Mouse (Mus musculus) liver, postnatal 0 days (tissue): ENCODE measurements around the gene Tmem184b. TPM values are rescaled to one million over a fixed set of nuclear protein-coding genes. Genes with fewer than 3 reads are reported as not detected.

Source experiments
- ATAC-seq: fragments of 200-750 bp; cut with Nextera tagmentation; 2 replicates; pipeline ENCODE4 v1.8.0; 2017; ENCODE audit warnings: mild to moderate bottlenecking, moderate library complexity
- DNase-seq: peaks from one replicate; pipeline ENCODE4 v3.0.0-alpha.2; 2016
- H3K27ac ChIP-seq: fragments of 300-500 bp; sonication (generic); 2 replicates; pipeline ENCODE4 v1.5.1; 2014; ENCODE audit warnings: antibody characterized with exemption, moderate library complexity, mild to moderate bottlenecking, low read depth
- H3K27me3 ChIP-seq: fragments of 300-500 bp; sonication (generic); 2 replicates; pipeline ENCODE4 v1.6.1; 2014; ENCODE audit warnings: low read length, control low read depth, mixed read lengths; ENCODE audit not compliant: insufficient read depth
- H3K36me3 ChIP-seq: fragments of 300-500 bp; sonication (generic); replicated peaks from 2 replicates; pipeline ENCODE4 v1.6.1; 2014; ENCODE audit warnings: mild to moderate bottlenecking, control low read depth, low read length, moderate library complexity, mixed read lengths; ENCODE audit not compliant: insufficient read depth
- H3K4me1 ChIP-seq: fragments of 300-500 bp; sonication (generic); 2 replicates; pipeline ENCODE4 v1.6.1; 2014; ENCODE audit warnings: antibody characterized with exemption, mild to moderate bottlenecking, control low read depth; ENCODE audit not compliant: insufficient read depth
- H3K4me2 ChIP-seq: fragments of 300-500 bp; sonication (generic); 2 replicates; pipeline ENCODE4 v1.6.1; 2014; ENCODE audit warnings: low read depth, mild to moderate bottlenecking, low read length, moderate library complexity, mixed read lengths
- H3K4me3 ChIP-seq: fragments of 300-500 bp; sonication (generic); 2 replicates; pipeline ENCODE4 v1.5.1; 2014; ENCODE audit warnings: low read depth, low read length
- H3K9ac ChIP-seq: fragments of 300-500 bp; sonication (generic); replicated peaks from 2 replicates; pipeline ENCODE4 v1.6.1; 2014; ENCODE audit warnings: mild to moderate bottlenecking, moderate library complexity
- H3K9me3 ChIP-seq: fragments of 300-500 bp; sonication (generic); 2 replicates; pipeline ENCODE4 v1.6.1; 2016; ENCODE audit warnings: mild to moderate bottlenecking, control low read depth, low read length, mixed read lengths
- CTCF ChIP-seq: sonication (generic); IDR thresholded peaks from 2 replicates; pipeline ENCODE4 v1.5.1; 2016; ENCODE audit warnings: antibody characterized with exemption, low read depth
- EP300 ChIP-seq: IDR thresholded peaks from 2 replicates; pipeline ENCODE4 v1.6.1; 2016; ENCODE audit warnings: antibody characterized with exemption, low read depth, mild to moderate bottlenecking
- WGBS: fragments of 180-500 bp; shearing (Covaris S2); extraction: QIAGEN DNeasy Blood & Tissue Kit; methylation state at CpG from one replicate; pipeline ENCODE4 v1.1.7; 2014; ENCODE audit not compliant: insufficient replicate concordance; 5-methylcytosine and 5-hydroxymethylcytosine counted together
- polyA plus RNA-seq: library from polyadenylated mRNA; unstranded; fragments of >200 nt; fragmentation: Nextera tagmentation; extraction: Ambion mirVana; gene quantifications from 2 replicates; pipeline ENCODE4 v1.2.1, GENCODE M21; 2015

The Tmem184b gene
- polyA plus RNA-seq, 1 experiment from 2014 or later, result 8.4 TPM

- DNase-seq (no peak), ATAC-seq (no peak)
- Histone ChIP-seq H3K36me3 (no peaks in the 10 kb centered on the region), H3K4me2 (peak overlapping the region; percentile 91; the same call in 1 of the 2 replicates), H3K9me3 (no peaks in the 10 kb centered on the region), H3K27ac (peak overlapping the region; percentile 99), H3K9ac (no peak overlapping the region), H3K4me1 (peaks cover 51% of the 10 kb centered on the region), H3K4me3 (no peak overlapping the region), H3K27me3 (no peaks in the 10 kb centered on the region)
- whole genome bisulfite sequencing, result 67% methylated on average over 4 of the region's 4 CpGs
- no peak for TF ChIP-seq CTCF
Measured at GRCm38 (mm10) chr15:79328939-79329275, 74.5 kb downstream of the Tmem184b start.

GRCm38 (mm10) chr15:79328058-79328938 lies 75.1 kb downstream of the Tmem184b start, which contains the start of gene Pla2g6:
Pla2g6 (minus strand) TSS chr15:79328390.
- ATAC-seq (peak; percentile 87), DNase-seq (peak; percentile 100)
- no peaks in the 10 kb centered on the region for H3K36me3 ChIP-seq
- 3% methylated on average over 46 of the region's 46 CpGs for WGBS
- peak within 1 kb of the TSS; percentile 68 for H3K4me3 ChIP-seq
- H3K27ac ChIP-seq, result peak within 1 kb of the TSS; percentile 99
- H3K4me1 ChIP-seq, result peaks cover 51% of the 10 kb centered on the region
- peak within 1 kb of the TSS; percentile 91 for H3K4me2 ChIP-seq
- TF ChIP-seq EP300 (peak; percentile 79), CTCF (peak; percentile 23; the same call in 1 of the 2 replicates)
- peak within 1 kb of the TSS; percentile 87 for H3K9ac ChIP-seq
- no peaks in the 10 kb centered on the region for H3K9me3 ChIP-seq
- no peaks in the 10 kb centered on the region for H3K27me3 ChIP-seq

- H3K4me1 ChIP-seq, result peaks cover 56% of the 10 kb centered on the region
- DNase-seq, result peak; percentile 58
- TF ChIP-seq CTCF (no peak), EP300 (no peak)
Measured at GRCm38 (mm10) chr15:79326971-79327961, 76.1 kb downstream of the Tmem184b start.

GRCm38 (mm10) chr15:79326264-79326663 lies 77.1 kb downstream of the Tmem184b start:
- Histone ChIP-seq H3K27ac (peak overlapping the region; percentile 99), H3K9me3 (no peaks in the 10 kb centered on the region), H3K27me3 (no peaks in the 10 kb centered on the region), H3K4me3 (no peak overlapping the region), H3K9ac (peak overlapping the region; percentile 53), H3K4me2 (peak overlapping the region; percentile 91), H3K4me1 (peaks cover 63% of the 10 kb centered on the region), H3K36me3 (no peaks in the 10 kb centered on the region)
- no peak for DNase-seq
- 41% methylated on average over 4 of the region's 4 CpGs for WGBS
- TF ChIP-seq CTCF, result no peak
- no peak for TF ChIP-seq EP300
- ATAC-seq, result no peak

More at GRCm38 (mm10) chr15:79326971-79327961, 76.1 kb downstream of the Tmem184b start:
- peak; percentile 65 for ATAC-seq
- Histone ChIP-seq H3K4me3 (peak overlapping the region; percentile 68), H3K4me2 (peak overlapping the region; percentile 91), H3K27me3 (no peaks in the 10 kb centered on the region), H3K9me3 (no peaks in the 10 kb centered on the region), H3K9ac (peak overlapping the region; percentile 87), H3K27ac (peak overlapping the region; percentile 99), H3K36me3 (no peaks in the 10 kb centered on the region)
- 12% methylated on average over 20 of the region's 20 CpGs for WGBS

- DNase-seq, result no peak
- 48% methylated on average over 3 of the region's 3 CpGs for WGBS
- no peak overlapping the region for H3K4me3 ChIP-seq
Measured at GRCm38 (mm10) chr15:79325742-79326141, 77.6 kb downstream of the Tmem184b start.

More at GRCm38 (mm10) chr15:79325742-79326141, 77.6 kb downstream of the Tmem184b start:
- no peaks in the 10 kb centered on the region for H3K36me3 ChIP-seq
- no peaks in the 10 kb centered on the region for H3K27me3 ChIP-seq
- peak overlapping the region; percentile 91 for H3K4me2 ChIP-seq
- peaks cover 63% of the 10 kb centered on the region for H3K4me1 ChIP-seq
- H3K9ac ChIP-seq, result no peak overlapping the region
- H3K27ac ChIP-seq, result peak overlapping the region; percentile 99
- TF ChIP-seq EP300, result no peak
- TF ChIP-seq CTCF, result no peak
- no peak for ATAC-seq
- no peaks in the 10 kb centered on the region for H3K9me3 ChIP-seq
